In genomic region chr7:121941640-121942039, GRCm38 (mm10) we compare ENCODE assay signal across 14 mouse cellular contexts.
"Had no signal": no experiment of that assay in that cellular context is flagged by ENCODE, and none has a peak within 500 bp of the region (broad histone marks: within the 10 kb centered on the region; RNA-seq: fewer than 3 reads in every experiment).

No protein-coding gene starts in this region.

- H3K36me3 ChIP-seq: midbrain, embryonic 15.5 days had no signal

- H3K4me3 ChIP-seq: hindbrain, embryonic 15.5 days; left cerebral cortex, adult 2 months; limb, embryonic 10.5 days; liver, embryonic 15.5 days; megakaryocyte, embryonic 14.5 days; midbrain, embryonic 15.5 days; neural tube, embryonic 12.5 days had no signal

- H3K4me1 ChIP-seq: limb, embryonic 10.5 days; midbrain, embryonic 15.5 days had no signal

- ATAC-seq: intestine, postnatal 0 days; midbrain, embryonic 15.5 days had no signal

- H3K4me2 ChIP-seq: hindbrain, embryonic 15.5 days; liver, embryonic 11.5 days; liver, embryonic 15.5 days; midbrain, embryonic 11.5 days; midbrain, embryonic 15.5 days; neural tube, embryonic 12.5 days had no signal

- DNase-seq: spleen, adult 18-20 months; thymus, adult 18-20 months; thymus, postnatal 14 days had no signal

- H3K9me3 ChIP-seq: hindbrain, embryonic 15.5 days; limb, embryonic 10.5 days; liver, embryonic 15.5 days; megakaryocyte, embryonic 14.5 days; midbrain, embryonic 15.5 days; neural tube, embryonic 12.5 days had no signal

- H3K9ac ChIP-seq: hindbrain, embryonic 15.5 days; liver, embryonic 15.5 days; midbrain, embryonic 15.5 days; neural tube, embryonic 12.5 days had no signal

- H3K27ac ChIP-seq: hindbrain, embryonic 15.5 days; left cerebral cortex, adult 2 months; limb, embryonic 10.5 days; liver, embryonic 15.5 days; macrophage; midbrain, embryonic 15.5 days; neural tube, embryonic 12.5 days had no signal

- H3K27me3 ChIP-seq: hindbrain, embryonic 15.5 days; liver, embryonic 15.5 days; megakaryocyte, embryonic 14.5 days; midbrain, embryonic 15.5 days; neural tube, embryonic 12.5 days had no signal
